In the genomic region with DNA sequence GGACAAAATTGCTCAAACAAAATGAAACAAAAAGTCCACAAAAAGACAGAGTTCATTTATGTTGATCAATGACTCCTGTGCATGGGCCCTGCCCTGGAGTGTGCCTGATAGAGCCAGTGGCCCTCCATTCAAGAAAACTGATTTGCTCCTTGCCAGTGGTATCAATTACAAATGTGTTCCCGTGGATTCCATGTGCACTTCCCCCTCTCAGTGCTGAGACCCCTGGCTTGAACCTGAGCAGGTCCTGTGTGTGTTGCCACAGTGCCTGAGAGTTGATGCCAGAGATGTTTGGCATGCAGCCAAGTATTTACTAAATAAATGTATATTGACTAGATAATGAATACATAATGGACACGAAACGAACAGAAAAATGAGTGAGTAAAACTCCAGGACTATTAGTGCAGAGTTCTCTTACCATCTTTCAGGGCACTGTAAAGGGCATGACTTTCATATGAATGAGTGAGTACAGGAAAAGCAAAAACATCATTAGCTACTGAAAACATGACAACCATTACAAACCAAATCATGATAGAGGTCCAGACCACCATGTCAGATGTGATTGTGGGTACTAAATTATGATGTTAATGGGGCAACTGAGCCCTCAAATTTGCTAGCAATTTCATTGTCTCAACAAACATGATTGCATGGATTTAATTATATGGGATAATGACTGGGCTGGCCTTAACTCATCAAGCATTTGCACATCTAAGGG, we compare ENCODE assay signal across 15 mouse cellular contexts.
DNase-seq lines count a peak whose midpoint lies in the region; ATAC-seq lines count a peak whose summit lies in the region.
"Had no signal": no experiment of that assay in that cellular context is flagged by ENCODE, and none has a peak within 500 bp of the region (broad histone marks: within the 10 kb centered on the region; RNA-seq: fewer than 3 reads in every experiment).

No protein-coding gene starts in this region.

- 0 out of 2 replicates have a peak, but pooled peaks cover 2% of the 10 kb centered on the region for H3K4me1 ChIP-seq in hindbrain, embryonic 12.5 days
- H3K4me1 ChIP-seq in hindbrain, embryonic 10.5 days (replicated peaks) = no peaks in the 10 kb centered on the region
- no peaks in the 10 kb centered on the region for H3K4me1 ChIP-seq in forebrain, embryonic 13.5 days
- H3K4me1 ChIP-seq in midbrain, embryonic 16.5 days (ENCODE audit: control insufficient read depth, insufficient read depth, low read length) = no peaks in the 10 kb centered on the region
- H3K4me1 ChIP-seq: limb, embryonic 12.5 days; liver, embryonic 13.5 days; lung, embryonic 15.5 days had no signal

- no peaks in the 10 kb centered on the region for H3K9me3 ChIP-seq in hindbrain, embryonic 12.5 days (replicated peaks)
- H3K9me3 ChIP-seq in hindbrain, embryonic 10.5 days = no peaks in the 10 kb centered on the region
- H3K9me3 ChIP-seq in forebrain, embryonic 13.5 days (replicated peaks) = no peaks in the 10 kb centered on the region
- no peaks in the 10 kb centered on the region for H3K9me3 ChIP-seq in midbrain, embryonic 16.5 days (replicated peaks; ENCODE audit: control insufficient read depth, low read length, poor library complexity, severe bottlenecking)
- H3K9me3 ChIP-seq: limb, embryonic 12.5 days; liver, embryonic 13.5 days; lung, embryonic 15.5 days had no signal

- no peak for DNase-seq in hindbrain, embryonic 10.5 days (ENCODE audit: low spot score)
- DNase-seq in Muller cell, postnatal 12 days (ENCODE audit: inconsistent ontology term) = peak; percentile 17
- DNase-seq in adrenal gland, adult 8-10 months = no peak
- DNase-seq in lung, postnatal 25 days (ENCODE audit: low spot score) = no peak
- DNase-seq: cerebellum, adult 9-11 months; gastrocnemius, postnatal 14 days; kidney, adult 8-10 months; kidney, postnatal 4 days; liver, embryonic 13.5 days; right cerebral cortex, postnatal 14 days had no signal

- peak; percentile 58 for ATAC-seq in hindbrain, embryonic 12.5 days (ENCODE audit: low FRiP score)
- ATAC-seq in forebrain, embryonic 13.5 days = peak; percentile 59
- ATAC-seq in midbrain, embryonic 16.5 days = peak; percentile 8; the same call in 1 of the 2 replicates

- no peak overlapping the region for H3K4me3 ChIP-seq in hindbrain, embryonic 12.5 days
- no peak overlapping the region for H3K4me3 ChIP-seq in hindbrain, embryonic 10.5 days
- H3K4me3 ChIP-seq in forebrain, embryonic 13.5 days = no peak overlapping the region
- no peak overlapping the region for H3K4me3 ChIP-seq in midbrain, embryonic 16.5 days (ENCODE audit: low read depth, low read length)
- H3K4me3 ChIP-seq: limb, embryonic 12.5 days; liver, embryonic 13.5 days; lung, embryonic 15.5 days had no signal

- H3K36me3 ChIP-seq in hindbrain, embryonic 12.5 days = no peaks in the 10 kb centered on the region
- H3K36me3 ChIP-seq in hindbrain, embryonic 10.5 days = no peaks in the 10 kb centered on the region
- no peaks in the 10 kb centered on the region for H3K36me3 ChIP-seq in forebrain, embryonic 13.5 days (ENCODE audit: poor library complexity, severe bottlenecking)
- H3K36me3 ChIP-seq in midbrain, embryonic 16.5 days (ENCODE audit: control insufficient read depth, insufficient read depth, low read length) = no peaks in the 10 kb centered on the region
- H3K36me3 ChIP-seq: limb, embryonic 12.5 days; liver, embryonic 13.5 days; lung, embryonic 15.5 days had no signal

- H3K9ac ChIP-seq in hindbrain, embryonic 12.5 days = no peak overlapping the region
- H3K9ac ChIP-seq in forebrain, embryonic 13.5 days = no peak overlapping the region
- H3K9ac ChIP-seq in midbrain, embryonic 16.5 days (ENCODE audit: low read depth, low read length) = no peak overlapping the region
- H3K9ac ChIP-seq: limb, embryonic 12.5 days; liver, embryonic 13.5 days; lung, embryonic 15.5 days had no signal

- 74% methylated on average over 3 of the region's 3 CpGs for WGBS in hindbrain, embryonic 12.5 days
- WGBS in hindbrain, embryonic 10.5 days = 89% methylated on average over 3 of the region's 3 CpGs
- WGBS in forebrain, embryonic 13.5 days = 49% methylated on average over 3 of the region's 3 CpGs
- WGBS in midbrain, embryonic 16.5 days = 77% methylated on average over 3 of the region's 3 CpGs

- H3K4me2 ChIP-seq in hindbrain, embryonic 12.5 days (replicated peaks) = no peak overlapping the region
- no peak overlapping the region for H3K4me2 ChIP-seq in forebrain, embryonic 13.5 days
- H3K4me2 ChIP-seq in midbrain, embryonic 16.5 days (ENCODE audit: low read length) = no peak overlapping the region
- H3K4me2 ChIP-seq: limb, embryonic 12.5 days; liver, embryonic 13.5 days; lung, embryonic 15.5 days had no signal

- H3K27me3 ChIP-seq in hindbrain, embryonic 12.5 days = no peaks in the 10 kb centered on the region
- H3K27me3 ChIP-seq in hindbrain, embryonic 10.5 days (ENCODE audit: insufficient read depth, poor library complexity, severe bottlenecking) = no peaks in the 10 kb centered on the region
- no peaks in the 10 kb centered on the region for H3K27me3 ChIP-seq in forebrain, embryonic 13.5 days
- H3K27me3 ChIP-seq in midbrain, embryonic 16.5 days (ENCODE audit: control insufficient read depth, insufficient read depth, low read depth, low read length) = no peaks in the 10 kb centered on the region
- H3K27me3 ChIP-seq: limb, embryonic 12.5 days; liver, embryonic 13.5 days; lung, embryonic 15.5 days had no signal

- H3K27ac ChIP-seq in hindbrain, embryonic 12.5 days = no peak overlapping the region
- no peak overlapping the region for H3K27ac ChIP-seq in hindbrain, embryonic 10.5 days
- no peak overlapping the region for H3K27ac ChIP-seq in forebrain, embryonic 13.5 days
- no peak overlapping the region for H3K27ac ChIP-seq in midbrain, embryonic 16.5 days (ENCODE audit: low read length)
- H3K27ac ChIP-seq: limb, embryonic 12.5 days; liver, embryonic 13.5 days; lung, embryonic 15.5 days had no signal

Comparison
In these comparisons a context has a peak if more than half of its experiments do, and no peak if none do; other contexts are left out.
1. ATAC-seq: peak in every context shown above with its lines; median percentile 59 in forebrain, embryonic 13.5 days; 58 in hindbrain, embryonic 12.5 days; 8 in midbrain, embryonic 16.5 days.